Mouse (Mus musculus) C3H10T1/2 (cell line): ENCODE measurements around the gene Gmcl1. TPM values are rescaled to one million over a fixed set of nuclear protein-coding genes. Genes with fewer than 3 reads are reported as not detected.

Experiments used
- polyA plus RNA-seq, 2 experiments: library from polyadenylated mRNA; unstranded; fragments of >200 nt; fragmentation: generic; extraction: Trizol; gene quantifications; one replicate each; pipeline ENCODE4 v1.2.1; 2012; ENCODE audit warnings: missing spikeins in 2 of 2

Gene Gmcl1
- 1 to 10 TPM; 1.1 to 8.7 TPM for polyA plus RNA-seq

GRCm38 (mm10) chr6:86733183-86733876 is at the start of gene Gmcl1:
TSS of gene Gmcl1 (minus strand) at chr6:86733383.

GRCm38 (mm10) chr6:86683872-86684654 is 49.1 kb downstream of the Gmcl1 start, which contains the start of gene Snrnp27:
TSS of gene Snrnp27 (minus strand) at chr6:86684522.

GRCm38 (mm10) chr6:86668580-86669239 is 64.5 kb downstream of the Gmcl1 start, which contains the start of gene Mxd1:
TSS of gene Mxd1 (minus strand) at chr6:86669161.

Other genes starting within 250 kb of the Gmcl1 start
- 100 to 1,000 TPM; 207 to 239 TPM for gene Pcbp1, start 207.1 kb downstream of the Gmcl1 start, polyA plus RNA-seq
- gene Asprv1, start 105.2 kb downstream of the Gmcl1 start, polyA plus RNA-seq: under 1 TPM in 1 of 2 experiments, not detected in 1; 0.05 TPM
- gene Mxd1, start 64.2 kb downstream of the Gmcl1 start, polyA plus RNA-seq: 1 to 10 TPM in 1 of 2 experiments, under 1 TPM in 1; 0.28 to 4.7 TPM
- gene Snrnp27, start 48.9 kb downstream of the Gmcl1 start, polyA plus RNA-seq: 10 to 100 TPM; 32.8 to 54.2 TPM
- 100 to 1,000 TPM in 1 of 2 experiments, 10 to 100 TPM in 1; 34.8 to 113 TPM for gene Anxa4, start 60.2 kb upstream of the Gmcl1 start, polyA plus RNA-seq
- 1 to 10 TPM in 1 of 2 experiments, under 1 TPM in 1; 0.64 to 5.0 TPM for gene Aak1, start 116.1 kb upstream of the Gmcl1 start, polyA plus RNA-seq